Mouse (Mus musculus) spleen, adult 12 weeks (tissue): ENCODE measurements around the gene Bnc2.

Source experiments
- DNase-seq: peaks from one replicate; pipeline ENCODE4 v3.0.0; 2022; ENCODE audit warnings: low spot score

Gene Bnc2

DNA sequence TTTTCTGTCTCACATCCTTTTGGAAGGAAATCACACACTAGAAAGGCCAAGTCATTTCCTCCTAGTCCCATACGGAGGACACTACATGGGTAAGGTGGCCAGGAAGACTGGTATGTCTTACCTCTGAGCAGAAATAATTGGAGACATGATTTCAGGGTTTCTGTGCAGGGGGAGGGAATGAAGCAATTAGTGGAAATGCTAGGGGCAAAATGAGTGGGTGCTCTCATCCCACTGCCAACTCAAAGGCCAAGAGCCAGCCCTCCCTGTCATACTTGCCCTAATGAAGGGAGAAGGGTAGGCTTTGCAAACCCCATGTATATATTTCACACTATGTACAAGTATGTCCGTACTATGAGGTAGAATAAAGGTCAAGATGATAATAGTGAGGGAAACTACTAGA lies 263.6 kb downstream of the Bnc2 start:
- no peak for DNase-seq

DNA sequence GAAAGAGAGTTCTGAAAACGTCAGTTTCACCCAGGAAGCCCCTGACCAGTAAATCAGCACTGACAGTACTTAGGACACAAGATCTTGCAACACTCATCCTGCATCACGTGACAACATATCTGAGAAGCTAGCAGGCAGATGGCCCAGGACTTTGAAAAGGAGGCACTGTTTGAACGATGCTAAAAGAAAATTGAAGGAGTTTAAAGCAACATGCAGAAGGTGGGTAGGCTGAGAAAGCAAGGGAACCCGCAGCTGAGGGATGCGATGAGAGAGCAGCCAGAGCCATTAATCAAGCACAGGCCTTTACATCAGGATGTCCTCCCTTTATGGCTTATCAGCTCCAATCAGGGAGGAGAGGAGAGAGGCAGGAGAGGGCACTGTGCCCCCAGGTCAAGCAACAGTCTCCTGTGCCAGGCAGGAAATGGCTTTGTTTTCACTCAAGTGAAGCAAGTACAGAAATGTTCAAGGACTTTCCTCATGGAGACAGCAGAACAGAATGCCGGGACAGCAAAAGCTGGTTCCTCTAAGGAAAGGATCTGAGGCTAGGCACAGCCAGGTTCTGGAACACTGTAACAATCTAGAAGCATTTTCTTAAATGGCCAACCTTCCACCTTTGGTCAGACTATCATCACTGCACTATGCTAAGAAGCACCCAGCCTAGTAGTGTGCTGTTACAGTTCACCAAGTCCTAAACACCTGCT lies 267.6 kb downstream of the Bnc2 start:
- DNase-seq: no peak

DNA sequence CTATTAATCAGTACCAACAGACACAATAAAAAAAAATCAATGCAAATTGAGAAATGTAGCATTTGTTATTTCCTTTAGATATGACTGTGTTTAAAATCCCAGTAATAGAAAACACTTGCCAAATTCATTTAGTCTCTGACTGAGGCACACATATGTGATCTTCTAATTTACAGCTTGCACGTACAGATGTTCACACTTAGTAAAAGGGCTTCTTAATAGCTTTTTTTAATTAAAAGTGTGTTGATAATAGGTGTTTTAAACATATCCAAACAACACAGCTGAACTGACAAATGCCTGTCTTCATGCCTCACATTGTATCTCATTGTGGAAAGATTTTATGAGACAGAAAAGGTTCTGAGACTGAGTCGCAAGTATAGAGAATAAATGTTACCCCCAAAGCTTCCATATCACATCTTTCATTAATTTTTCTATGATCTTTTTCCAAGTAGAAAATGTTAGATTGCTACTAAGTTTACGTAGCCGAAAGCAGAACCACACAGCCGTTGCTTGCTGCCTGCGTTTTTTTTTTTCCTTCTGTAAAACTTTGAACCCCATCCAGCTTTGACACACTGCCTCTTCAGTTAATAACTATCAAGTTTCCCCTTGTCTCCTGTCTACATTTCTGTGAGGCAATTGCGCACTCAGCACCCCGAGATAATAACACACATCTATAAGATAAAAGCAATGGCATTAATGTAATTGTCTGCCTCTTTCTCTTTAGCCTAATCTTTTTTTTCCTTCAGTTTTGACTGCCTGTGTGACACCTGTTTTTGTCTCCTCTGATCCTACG lies 271.5 kb downstream of the Bnc2 start:
- DNase-seq: no peak

DNA sequence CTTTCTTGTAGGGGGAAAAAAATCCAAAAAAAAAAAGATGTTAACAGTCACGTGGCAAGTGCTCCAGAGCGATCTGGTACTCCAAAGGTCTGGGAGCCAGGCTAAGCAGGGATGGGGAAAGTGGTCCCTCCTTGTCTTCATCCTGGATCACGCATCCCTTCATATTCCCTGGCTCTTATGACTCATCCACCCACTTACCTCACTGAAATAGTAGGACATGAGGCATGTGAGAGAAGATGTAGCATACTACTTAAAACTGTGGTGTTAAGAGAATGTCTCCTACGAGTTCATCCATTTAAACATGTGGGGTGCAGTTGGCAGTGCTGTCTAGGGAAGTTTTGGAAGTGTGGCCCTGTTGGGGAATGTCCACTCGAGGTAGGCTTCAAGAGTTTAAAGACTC lies 286.1 kb downstream of the Bnc2 start:
- no peak for DNase-seq

DNA sequence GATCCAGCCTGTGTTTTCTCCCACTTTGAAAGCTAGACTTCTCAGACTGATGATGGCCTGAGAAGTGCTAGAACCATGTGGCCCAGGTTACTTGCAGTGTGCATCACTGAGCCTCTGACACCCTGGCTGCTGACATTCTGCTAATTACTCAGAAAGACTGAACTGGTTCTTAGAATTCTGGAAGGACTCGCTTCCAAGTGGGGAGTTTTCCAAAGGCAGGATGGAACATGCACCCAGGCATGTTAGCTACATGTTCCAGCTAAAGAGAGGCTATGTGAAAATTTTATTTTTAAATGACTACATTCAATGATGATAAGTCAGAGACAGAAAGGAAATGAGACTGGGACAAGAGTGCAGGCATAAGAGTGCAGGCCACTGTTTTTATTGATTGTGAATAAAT lies 289.9 kb downstream of the Bnc2 start:
- DNase-seq: no peak

DNA sequence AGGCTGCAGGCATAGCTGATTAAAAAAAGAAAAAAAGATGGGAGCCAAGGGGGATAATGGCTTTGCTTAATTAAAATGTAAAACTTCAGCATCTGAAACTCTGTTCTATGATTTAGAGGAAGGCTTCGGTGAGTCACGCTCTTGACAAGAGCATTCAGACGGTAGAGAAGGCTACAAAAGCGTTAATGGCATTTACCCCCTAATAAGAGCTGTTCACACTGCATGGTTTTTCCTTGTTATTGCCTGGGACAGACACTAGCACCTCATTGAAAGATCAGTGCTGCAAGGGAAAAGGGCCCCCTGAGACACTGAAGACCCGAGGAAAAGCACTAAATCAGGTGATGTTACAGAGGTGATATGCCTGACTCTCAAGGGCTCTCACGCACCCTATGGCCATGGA lies 295.8 kb downstream of the Bnc2 start:
- DNase-seq: no peak

DNA sequence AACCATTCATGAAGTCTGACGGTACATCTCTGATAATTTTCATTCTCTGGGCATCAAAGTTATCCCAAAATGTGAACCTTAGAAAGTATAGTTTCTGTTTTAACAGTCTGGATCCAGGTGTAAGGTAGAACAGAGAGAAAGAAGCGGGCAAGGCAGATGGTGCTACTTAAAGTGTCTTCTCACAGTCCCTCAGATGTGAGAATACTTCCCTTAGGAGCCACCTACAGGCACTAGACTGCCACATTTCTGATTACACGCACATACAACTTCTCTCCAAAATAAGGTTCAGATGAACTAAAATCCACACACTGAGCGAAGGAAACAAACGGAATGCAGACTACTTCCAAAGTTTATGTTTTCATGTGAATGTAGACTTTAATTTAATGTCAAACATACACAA lies 297.6 kb downstream of the Bnc2 start:
- no peak for DNase-seq

DNA sequence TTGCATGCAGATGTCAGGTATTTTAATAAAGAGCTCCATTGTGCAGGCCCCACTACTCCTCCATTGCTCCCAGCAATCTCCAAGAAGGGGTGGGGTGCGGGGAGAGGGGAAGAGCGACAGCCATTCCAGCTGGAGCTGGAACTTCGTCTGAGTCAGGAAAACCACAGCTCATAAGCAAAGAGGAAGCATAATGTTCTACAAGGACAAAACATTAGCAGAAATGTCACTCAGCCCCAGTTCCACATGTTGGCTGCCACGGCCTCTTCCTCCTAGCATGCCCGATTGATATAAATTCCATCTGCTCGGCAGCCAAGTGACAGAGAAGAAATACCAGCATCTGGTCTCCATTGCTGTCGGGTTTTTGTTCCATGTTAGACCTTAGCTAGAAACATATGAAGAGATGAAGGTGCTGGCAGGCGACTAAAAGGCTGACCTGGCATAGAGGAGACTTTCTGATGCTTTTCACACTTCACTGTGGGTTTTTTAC lies 312.7 kb downstream of the Bnc2 start:
- no peak for DNase-seq

DNA sequence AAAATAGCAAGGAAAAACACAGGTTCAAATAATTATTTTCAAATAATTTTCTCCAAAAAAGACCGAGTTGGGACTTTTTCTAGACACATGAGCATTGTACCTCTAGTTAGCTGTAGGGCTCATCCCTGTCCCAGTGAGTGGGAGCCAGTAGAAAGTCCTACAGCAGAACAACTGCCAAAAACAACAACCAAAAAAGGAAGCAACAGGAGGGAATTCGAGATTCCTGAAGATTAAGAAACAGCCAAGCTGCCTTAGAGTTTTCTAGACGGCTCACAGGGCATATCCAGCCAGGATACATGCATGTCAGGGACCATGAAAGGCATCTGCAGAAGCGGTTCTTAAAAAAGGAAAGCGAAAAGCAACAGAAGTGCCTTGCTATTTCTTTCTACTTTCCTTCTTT lies 313.9 kb downstream of the Bnc2 start:
- no peak for DNase-seq

DNA sequence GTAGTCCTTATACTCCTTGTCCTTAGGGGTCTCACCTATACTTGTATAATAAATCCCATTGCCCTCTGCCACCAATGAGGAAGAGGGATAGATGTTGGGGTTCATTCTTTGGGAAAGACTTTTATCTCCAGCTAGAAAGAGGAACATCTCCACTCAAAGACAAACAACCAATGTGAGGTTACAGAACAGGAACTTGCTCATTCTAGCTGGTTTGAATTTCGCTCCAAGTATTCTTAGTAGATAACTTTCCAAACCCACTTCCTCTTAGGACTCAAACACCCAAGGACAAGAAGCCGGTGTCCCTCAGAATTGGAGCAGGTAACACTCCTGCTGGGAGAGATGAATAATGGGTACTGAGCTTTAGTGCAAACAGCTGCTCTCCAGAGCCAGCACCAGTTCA lies 315.1 kb downstream of the Bnc2 start:
- DNase-seq: no peak

DNA sequence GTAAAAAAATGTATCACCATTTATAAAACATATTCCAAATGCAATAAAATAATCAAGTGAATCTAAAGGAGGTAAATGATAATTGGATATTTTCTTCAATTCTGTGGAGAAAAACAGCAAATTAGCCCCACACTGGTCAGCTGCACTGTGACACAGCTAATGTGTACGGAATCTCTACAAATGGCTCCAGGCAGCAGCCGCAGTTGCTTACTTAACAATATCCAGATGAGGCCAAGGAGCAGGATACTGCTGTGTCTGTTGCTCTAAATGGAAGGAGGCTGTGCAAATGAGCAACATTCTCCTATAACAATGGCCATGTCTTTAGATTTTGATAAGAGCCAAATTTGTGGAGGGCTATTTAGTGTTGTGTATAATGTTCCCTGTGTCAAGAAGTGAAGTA lies 316.9 kb downstream of the Bnc2 start:
- DNase-seq: no peak

DNA sequence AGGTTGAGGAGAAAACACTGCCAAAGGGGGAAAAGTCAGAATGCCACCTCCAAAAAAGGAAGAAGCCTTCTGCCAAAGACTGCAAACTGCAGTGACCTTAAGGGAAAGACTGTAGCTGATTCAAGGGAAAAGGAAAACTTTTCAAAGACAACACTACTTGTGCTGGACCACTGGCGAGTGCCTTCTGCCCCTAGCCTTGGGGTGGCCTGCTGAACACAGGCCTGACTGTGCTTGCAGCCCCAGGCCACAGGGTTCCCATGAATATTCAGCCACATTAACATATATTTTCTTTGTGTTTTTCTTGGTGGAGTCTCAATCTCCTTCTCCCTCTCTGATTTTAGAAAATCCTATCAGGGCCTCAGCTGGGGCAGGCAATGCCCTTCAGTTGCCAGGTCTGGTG lies 317.7 kb downstream of the Bnc2 start:
- no peak for DNase-seq

DNA sequence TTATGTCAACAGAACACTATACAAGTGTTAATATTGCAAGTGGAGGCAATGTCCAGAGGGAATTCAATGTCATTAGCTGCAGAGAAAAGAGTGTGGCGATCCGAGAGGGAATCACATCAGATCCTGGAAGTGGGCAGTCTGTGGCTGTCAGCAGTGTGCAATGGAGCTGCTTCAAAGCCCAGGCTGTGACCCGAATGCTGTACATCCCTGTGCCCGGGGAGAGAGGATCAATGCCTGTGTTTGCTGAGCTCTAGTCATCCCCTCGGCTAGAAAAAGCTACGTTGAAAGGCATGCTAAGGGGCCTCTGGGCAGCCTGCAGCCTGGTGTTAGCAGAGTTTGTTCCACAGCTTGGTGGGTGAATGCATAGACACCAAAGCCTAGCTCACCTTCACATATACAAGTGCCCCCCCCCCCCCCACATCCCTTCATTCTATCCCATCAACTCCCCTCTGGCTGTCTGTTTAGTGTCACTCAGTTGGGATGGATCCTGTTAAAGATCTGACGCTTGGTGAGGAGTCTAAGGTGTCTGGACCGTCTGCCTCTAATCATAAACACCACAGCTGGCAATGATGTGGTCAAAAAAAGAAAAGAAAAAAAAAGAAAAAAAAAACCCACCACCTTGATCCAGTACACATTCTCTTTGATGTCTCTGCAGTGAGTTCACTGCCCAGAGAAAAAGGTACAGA lies 318.5 kb downstream of the Bnc2 start:
- no peak for DNase-seq

DNA sequence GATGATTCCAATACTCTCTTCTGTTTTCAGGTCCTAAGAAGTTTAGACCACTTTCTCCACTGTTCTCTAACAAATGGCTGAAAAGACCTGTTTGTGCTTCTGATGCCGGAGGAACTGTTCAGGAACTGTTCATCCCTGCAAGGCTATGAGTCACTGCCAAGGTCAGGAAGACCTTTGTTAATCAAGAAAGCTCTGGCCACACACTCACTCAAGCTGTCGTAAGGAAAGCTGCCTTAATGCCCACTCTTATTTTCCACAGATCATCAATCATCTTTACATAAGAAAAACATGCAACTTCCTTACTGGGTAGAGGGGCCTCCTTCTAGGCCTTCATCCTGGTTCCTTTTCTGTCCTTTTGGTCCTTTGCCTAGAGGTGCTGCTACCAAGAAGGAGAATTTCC lies 322.4 kb downstream of the Bnc2 start:
- no peak for DNase-seq

DNA sequence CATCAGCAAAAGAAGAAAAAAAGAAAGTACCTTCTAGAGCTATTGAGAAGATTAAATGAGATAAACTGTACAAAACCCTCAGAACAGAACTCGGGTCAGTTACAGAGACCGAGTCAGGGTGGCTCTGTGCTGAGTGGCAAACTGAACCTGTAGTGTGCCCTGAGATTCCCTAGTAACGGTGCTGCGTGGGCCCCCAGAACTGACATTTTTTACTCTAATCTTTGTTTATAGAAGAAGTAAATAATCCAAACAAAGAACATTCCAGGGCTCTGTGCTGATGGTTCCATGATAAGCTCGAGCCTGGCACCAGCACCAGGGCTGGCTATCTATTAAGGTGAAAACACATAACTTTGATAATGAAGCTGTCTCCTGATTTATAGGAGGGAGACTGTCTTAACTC lies 325.5 kb downstream of the Bnc2 start:
- DNase-seq: no peak

DNA sequence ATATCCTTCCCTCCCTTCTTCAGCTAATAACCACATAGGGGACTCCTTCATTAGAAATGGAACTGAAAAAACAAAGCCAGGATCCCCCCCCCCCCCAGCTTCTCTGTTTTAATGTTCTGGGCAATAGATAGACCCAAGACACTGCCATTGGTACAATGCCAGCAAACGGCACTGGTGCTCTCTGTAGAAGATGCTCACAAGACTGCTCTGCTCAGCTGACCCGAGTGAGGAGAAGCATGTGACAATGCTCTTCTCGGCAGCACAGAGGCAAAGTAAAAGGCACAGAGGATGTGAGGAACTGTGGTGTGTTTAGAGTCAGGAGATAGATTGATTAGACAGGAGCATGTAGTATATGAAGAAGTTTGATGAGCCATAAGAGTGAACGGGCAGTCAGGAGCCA lies 335.9 kb downstream of the Bnc2 start:
- no peak for DNase-seq

DNA sequence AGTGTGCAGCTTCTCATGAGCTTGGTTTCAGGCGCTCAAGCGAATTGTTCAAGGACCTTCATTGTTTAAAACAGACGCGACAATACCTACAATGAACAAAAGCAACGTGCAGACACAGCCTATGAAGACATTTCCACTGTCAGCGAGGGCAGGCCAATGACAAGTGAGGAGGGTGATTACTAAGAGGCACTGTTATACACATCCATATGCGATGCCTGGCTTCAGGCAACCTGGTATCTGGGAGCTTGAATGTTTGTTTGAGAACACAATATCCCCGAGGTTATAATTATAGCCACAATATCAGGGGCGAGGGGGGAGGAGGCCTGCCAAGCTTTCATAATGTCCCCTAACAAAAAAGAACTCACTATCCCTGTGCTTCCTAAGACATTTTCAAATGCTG lies 343.1 kb downstream of the Bnc2 start:
- DNase-seq: no peak

DNA sequence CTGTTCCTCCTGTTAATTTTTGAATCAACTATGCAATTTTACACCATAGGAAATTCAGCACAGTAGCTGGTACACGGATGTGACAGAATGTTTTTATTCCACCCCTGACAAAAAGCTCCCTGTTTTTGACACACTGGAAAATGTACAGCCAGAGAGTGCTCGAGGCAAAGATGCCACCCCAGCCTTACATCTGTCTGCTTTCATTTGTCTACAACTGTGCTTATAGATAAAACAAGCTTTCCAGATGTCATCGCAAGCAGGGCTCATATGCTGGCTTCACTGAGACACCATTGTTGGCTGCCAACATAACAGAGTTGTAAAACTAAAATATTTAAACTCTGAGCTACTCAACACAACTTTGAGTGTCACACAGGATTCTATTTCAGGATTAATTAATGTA lies 343.6 kb downstream of the Bnc2 start:
- no peak for DNase-seq

DNA sequence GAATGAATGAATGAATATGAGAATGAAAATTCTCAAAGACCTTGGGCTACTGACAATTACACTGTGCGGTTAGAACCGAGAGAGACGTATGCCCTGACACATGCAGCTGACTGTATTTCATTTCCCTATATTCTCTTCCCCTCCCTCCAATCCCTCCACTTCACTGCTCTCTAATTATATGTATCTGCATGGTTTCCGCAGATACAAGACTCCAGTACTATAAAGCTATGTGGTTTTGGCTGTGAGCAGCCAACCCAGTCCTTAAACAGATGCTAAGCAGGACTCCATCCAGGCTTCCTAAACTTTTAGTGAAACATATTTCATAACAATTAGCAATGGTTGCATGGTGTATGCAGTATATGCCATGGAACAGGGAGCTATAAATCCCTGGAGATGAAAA lies 344.6 kb downstream of the Bnc2 start:
- no peak for DNase-seq

DNA sequence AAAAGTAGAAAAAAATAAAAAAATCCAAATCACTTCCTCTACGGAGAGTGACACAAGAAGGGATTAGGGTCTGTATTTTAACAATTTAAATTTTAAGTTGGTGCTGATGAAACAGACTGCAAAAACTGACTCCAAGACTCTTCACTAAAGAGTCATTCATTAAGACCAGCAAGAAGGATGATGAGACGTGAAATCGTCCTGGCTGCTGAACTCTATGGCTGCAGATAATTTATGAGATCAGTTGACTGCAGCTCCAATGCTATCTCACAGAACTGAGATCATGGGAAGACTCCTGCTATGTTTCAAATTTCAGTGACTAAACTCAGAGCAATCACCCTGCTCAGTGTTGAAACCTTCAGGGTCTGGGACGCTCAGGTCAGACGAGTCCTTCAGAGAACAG lies 345.4 kb downstream of the Bnc2 start:
- no peak for DNase-seq

DNA sequence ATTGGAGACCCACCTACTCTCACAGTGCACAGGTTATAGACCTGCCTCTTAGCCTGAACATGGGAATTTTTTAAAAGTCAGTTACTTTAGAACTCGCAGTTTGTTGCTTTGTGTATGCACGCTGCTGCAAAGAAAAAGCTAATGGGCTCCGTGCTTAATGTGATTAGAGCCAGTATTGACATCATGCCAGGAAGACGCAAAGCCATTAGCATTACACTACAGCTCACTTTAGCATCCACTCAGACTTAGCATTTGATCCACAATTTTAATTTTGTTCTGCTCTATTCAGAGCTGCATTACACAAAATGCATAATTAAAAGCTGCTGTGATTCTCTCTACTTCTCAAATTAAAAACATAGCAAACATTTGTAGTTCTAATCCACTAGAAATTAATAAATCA lies 350.7 kb downstream of the Bnc2 start:
- no peak for DNase-seq

DNA sequence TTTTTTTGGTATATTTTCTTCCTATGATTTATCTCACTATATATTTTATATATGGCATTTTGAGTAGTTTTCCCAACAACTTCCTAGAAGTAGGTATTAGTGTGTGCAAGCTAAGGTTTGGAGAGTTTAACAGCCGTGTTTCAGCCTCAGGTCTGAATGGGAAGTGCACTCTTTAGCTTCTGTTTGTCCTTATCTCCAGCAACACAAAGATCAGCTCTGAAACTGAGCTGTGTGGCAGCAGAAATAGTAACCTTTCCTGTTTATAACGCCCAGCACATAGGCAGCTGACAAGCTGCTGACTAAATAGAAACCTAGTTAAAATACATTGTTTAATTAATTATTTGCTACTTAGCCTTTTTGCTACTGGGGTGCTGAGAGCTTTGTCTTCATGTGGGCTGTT lies 353.5 kb downstream of the Bnc2 start:
- DNase-seq: no peak

DNA sequence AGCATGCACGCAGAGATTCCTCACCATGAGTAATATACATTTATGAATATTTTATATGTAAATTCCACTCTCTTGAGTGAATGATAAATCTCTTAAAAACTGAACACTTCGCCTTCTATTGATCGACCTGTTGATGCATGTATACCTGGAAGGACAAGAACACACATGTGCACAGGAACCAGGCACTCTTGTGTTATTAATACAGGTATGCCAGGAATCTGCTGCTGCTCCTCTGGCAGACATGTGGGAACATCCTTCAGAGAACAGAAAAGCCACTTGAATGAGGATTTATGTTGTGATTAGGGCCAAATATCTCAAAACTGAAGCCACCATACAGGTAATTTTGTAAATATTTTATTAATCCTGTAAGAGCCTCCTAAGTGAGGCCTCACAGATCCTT lies 357.7 kb downstream of the Bnc2 start:
- no peak for DNase-seq
